Mouse (Mus musculus): ENCODE results near the gene D630045J12Rik. TPM values are rescaled to one million over a fixed set of nuclear protein-coding genes. Genes with fewer than 3 reads are reported as not detected.

The D630045J12Rik gene
- total RNA-seq, 1 experiment from 2014 or later: 2.2 TPM

- no peak for ATAC-seq (replicated peaks; ENCODE audit: low read depth, poor library complexity, severe bottlenecking)
Observed at GRCm38 (mm10) chr6:38196266-38197189, 57.3 kb downstream of the D630045J12Rik start.

DNA sequence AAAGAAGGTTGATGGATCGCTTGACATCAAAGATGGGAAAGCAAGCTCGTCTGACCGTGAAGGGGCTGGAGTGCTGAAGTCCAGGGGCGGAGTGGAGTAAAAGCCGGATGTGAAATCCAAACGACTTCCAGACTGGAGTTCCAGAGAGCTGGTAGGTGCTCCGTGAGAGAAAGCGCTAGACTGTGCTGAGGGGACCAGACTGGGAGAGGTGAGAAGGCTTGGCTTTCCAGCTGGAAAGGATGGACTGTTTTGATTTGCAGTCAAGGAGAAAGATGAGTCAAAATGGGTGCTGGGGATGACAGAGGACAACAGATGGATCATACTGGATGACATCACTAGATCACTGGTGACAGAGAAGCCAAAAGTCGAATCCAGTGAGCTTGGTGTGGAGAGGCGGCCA is 58.5 kb downstream of the D630045J12Rik start:
- no peak for ATAC-seq (replicated peaks; ENCODE audit: low read depth, poor library complexity, severe bottlenecking)

GRCm38 (mm10) chr6:38194046-38194445 is 59.8 kb downstream of the D630045J12Rik start:
- ATAC-seq (replicated peaks; ENCODE audit: low read depth, poor library complexity, severe bottlenecking): no peak

GRCm38 (mm10) chr6:38192952-38193351 is 60.9 kb downstream of the D630045J12Rik start:
- no peak for ATAC-seq (replicated peaks; ENCODE audit: low read depth, poor library complexity, severe bottlenecking)

- no peak for ATAC-seq (replicated peaks; ENCODE audit: low read depth, poor library complexity, severe bottlenecking)
Observed at GRCm38 (mm10) chr6:38186312-38186950, 67.4 kb downstream of the D630045J12Rik start.

- ATAC-seq (replicated peaks; ENCODE audit: low read depth, poor library complexity, severe bottlenecking): no peak
Observed at GRCm38 (mm10) chr6:38184791-38185190, 69.0 kb downstream of the D630045J12Rik start.

GRCm38 (mm10) chr6:38181756-38182318 is 72.0 kb downstream of the D630045J12Rik start:
- ATAC-seq (replicated peaks; ENCODE audit: low read depth, poor library complexity, severe bottlenecking): no peak

DNA sequence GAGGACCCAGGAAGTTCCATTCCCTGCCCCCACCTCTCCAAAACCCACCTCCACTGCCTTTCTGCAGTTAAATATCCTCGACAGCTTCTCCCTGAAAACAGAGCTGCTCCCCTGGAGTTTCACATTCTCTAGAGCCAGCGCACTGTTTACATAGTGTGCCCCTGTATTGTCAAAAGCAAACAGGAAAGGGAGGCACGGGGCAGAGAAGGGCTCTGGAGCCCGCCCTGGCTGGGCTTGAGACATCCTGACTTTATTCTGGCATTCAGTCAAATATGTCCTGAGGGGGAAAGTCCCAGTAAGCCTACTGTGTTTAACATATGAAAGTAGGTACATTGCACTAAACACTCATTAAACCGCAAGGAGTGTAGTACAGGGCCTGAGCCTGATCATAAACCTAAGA is 73.1 kb downstream of the D630045J12Rik start:
- ATAC-seq (replicated peaks; ENCODE audit: low read depth, poor library complexity, severe bottlenecking): no peak

DNA sequence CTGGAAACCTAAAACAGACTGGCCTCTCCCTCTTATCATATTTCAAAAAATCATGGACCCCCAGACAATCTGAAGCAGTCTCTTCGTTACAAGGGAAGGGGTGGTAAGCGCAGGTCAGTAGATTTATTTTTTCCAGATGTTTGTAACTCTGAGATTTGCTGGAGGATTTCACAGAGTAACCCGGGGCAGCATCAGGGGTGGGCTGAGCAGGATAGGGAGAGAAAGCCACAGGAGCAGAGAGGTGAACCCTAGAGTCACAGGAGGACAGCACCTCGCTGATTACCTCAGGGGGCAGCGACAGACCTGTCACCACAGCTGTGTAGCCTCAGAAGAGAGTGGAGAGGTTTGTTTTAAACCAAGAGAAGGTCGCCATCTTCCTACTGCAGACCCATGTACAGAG is 88.4 kb downstream of the D630045J12Rik start:
- ATAC-seq (replicated peaks; ENCODE audit: low read depth, poor library complexity, severe bottlenecking): no peak

GRCm38 (mm10) chr6:38164705-38165104 is 89.1 kb downstream of the D630045J12Rik start:
- no peak for ATAC-seq (replicated peaks; ENCODE audit: low read depth, poor library complexity, severe bottlenecking)

GRCm38 (mm10) chr6:38162825-38163504 is 90.8 kb downstream of the D630045J12Rik start:
- ATAC-seq (replicated peaks; ENCODE audit: low read depth, poor library complexity, severe bottlenecking): no peak

DNA sequence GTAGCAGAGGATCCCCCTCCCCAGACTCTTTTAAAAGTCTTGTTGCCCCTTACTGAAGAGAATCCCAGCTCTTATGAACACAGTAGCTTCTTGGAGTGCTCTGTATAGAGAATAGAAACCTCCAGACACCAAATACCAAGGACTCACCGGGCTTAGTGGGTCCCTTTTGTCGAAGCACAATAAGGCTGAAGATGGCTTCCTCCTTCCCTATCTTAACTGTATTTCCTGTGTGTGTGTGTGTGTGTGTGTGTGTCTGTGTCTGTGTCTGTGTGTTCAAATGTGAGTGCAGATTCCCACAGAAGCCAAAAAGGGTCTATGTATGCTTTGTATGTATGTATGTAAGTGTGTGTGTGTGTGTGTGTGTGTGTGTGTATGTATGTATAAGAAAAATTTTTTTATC is 93.3 kb downstream of the D630045J12Rik start:
- ATAC-seq (replicated peaks; ENCODE audit: low read depth, poor library complexity, severe bottlenecking): 0 out of 2 replicates have a peak, but pooled peaks have one; percentile 20

DNA sequence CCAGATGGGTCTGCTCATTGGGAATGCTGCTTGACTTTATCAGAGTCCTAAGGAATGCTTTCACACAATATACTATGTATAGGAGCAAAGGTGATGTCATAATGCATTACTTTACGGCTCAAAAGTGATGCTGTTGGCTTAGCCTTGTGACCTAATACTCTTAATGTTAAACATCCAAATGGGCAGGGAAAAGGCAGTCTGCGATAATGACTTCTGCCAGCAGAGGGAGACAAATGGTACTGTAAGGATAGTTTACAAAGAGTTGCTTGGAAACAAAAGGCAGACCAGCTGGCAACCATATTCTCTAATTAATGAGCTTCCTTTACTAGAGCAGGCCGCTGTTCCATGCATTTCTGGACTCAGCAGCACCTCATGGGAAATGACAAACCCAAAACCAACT is 93.7 kb downstream of the D630045J12Rik start:
- peak; percentile 97 for ATAC-seq (replicated peaks; ENCODE audit: low read depth, poor library complexity, severe bottlenecking)

DNA sequence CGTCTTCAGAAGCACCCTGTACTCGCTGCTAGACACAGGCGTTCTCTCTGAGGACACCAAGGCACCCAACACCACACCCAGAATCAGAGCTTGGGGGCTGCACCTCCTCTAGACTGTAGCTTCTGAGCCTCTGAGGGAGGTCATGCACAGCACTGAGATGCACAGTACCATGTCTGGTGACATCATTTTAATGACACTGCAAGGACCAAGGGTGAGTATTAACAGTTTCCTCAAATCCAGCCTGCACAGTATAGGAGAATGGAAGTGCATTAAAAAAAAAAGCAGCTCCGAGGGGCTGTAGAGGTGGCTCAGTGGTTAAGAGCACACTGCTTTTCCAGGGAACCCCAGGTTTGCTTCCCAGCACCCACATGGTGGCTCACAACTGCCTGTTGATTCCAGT is 94.2 kb downstream of the D630045J12Rik start:
- ATAC-seq (replicated peaks; ENCODE audit: low read depth, poor library complexity, severe bottlenecking): no peak

GRCm38 (mm10) chr6:38157925-38158324 is 95.9 kb downstream of the D630045J12Rik start:
- no peak for ATAC-seq (replicated peaks; ENCODE audit: low read depth, poor library complexity, severe bottlenecking)

GRCm38 (mm10) chr6:38156204-38156603 is 97.6 kb downstream of the D630045J12Rik start:
- no peak for ATAC-seq (replicated peaks; ENCODE audit: low read depth, poor library complexity, severe bottlenecking)

DNA sequence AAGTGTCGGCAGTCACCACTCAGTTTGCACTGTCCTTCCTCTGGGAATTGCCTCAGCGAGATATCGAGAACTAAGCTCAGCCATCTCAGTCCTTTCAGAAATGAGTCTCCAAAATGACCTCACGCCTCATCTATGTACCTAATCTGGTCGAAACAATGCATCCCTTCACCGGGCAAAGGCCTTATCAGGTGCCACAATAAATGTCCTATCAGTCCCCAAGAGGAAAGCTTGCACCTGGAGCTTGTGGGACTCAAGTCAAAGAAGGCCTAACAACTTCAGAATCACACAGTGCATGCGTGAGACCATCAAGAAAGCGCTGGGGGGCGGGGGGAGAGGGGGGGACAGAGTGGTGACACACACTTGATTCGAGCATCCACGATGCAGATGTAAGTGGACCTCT is 101.5 kb downstream of the D630045J12Rik start:
- no peak for ATAC-seq (replicated peaks; ENCODE audit: low read depth, poor library complexity, severe bottlenecking)

GRCm38 (mm10) chr6:38149483-38149882 is 104.3 kb downstream of the D630045J12Rik start:
- ATAC-seq (replicated peaks; ENCODE audit: low read depth, poor library complexity, severe bottlenecking): no peak

DNA sequence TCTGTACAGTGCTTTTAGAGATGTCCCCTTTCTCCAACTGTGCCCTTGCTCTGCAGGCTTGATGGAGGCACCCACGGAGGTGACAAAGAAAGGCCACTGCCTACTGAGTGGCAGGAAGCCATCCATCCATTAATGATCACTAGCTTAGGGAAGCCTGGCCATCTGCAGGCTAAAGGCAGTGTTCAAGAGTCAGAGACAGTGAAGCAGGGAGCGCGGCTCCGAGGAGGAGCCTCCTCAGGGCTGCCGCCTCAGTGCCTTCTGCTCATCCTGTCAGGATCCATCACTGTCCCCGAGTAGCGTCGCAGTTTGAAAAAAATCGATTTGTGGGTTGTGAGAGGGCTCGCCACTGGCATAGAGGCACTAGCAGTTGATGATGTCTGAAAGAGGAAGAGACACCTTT is 105.2 kb downstream of the D630045J12Rik start:
- ATAC-seq (replicated peaks; ENCODE audit: low read depth, poor library complexity, severe bottlenecking): no peak

GRCm38 (mm10) chr6:38147301-38147700 is 106.5 kb downstream of the D630045J12Rik start:
- ATAC-seq (replicated peaks; ENCODE audit: low read depth, poor library complexity, severe bottlenecking): no peak
